Mouse (Mus musculus) adrenal gland, postnatal 10 days (tissue): ENCODE measurements around the gene Phf13. TPM values are rescaled to one million over a fixed set of nuclear protein-coding genes. Genes with fewer than 3 reads are reported as not detected.

ENCODE experiments used
- DNase-seq: peaks from one replicate; pipeline ENCODE4 v3.0.0; 2021; ENCODE audit warnings: mixed read lengths
- total RNA-seq, 2 experiments: library from RNA; stranded (reverse); gene quantifications; 2 replicates each; pipeline ENCODE4 v1.2.3; 2021

Gene Phf13
- total RNA-seq, 2 experiments from 2014 or later, result 16.4 to 17.8 TPM

DNA sequence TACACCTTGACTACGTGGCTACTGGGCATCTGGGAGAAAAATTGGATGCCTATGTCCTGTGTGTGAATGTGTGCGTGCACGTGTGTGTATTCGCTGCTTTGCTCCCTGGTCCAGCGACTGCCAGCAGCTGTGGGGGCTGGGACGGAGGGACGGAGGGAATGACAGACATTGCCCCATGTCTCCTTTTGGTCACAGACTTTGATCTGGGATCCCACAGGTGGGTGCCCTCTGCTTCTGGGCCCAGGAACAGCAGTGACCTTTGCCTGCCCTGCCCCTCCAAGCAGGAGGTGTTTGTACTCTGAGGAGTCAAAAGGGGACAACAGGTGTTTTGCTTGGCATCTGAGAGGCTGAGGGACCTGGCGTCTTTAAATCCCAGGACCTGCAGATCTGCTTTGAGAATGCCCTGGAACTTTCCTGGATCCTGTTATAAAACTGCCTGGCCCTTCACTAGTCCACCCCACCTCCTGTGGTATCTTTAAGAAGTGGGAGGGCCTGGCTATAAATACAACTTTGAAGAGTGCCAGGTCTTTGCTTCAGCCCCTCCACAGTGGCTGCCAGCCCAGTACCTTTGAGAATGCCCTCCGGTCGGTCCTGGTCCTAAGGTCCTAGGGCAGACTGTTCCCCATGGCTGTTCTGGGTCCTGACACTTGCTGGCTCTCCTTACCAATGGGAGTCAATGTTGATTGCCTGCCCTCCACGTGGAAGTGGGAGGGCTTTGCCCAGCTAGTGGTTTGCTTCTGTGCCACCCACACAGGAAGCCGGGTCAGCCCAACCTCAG lies 17.2 kb upstream of the Phf13 start:
- DNase-seq, result no peak

GRCm38 (mm10) chr4:152012109-152012508 lies 16.1 kb upstream of the Phf13 start:
- DNase-seq, result no peak

DNA sequence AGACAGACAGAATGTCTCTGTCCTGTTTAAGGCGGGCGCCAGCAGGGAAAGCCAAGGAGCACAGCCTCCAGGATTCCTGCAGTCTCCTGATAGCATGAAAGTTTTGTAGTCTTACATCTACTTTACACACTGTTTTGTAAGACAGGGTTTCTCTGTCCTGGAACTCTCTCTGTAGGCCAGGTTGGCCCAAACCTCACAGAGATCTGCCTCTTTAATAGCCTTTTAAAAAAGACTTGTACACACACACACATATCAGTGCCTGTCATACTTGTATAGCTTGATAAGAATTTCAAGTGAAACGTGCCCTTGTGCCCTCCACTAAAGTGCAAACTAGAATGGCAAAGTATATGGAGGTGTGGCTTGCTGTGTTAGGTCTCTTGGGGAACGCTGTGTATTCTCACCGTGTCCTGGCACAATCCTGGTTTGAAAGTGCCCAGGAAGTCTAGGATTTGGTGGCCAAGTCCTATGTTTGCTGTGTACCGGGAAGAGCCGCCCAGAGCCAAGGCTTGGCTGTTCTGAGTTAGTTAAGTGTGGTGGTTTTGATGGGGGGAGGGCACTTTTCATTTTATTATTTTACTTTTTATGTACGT lies 15.2 kb upstream of the Phf13 start:
- no peak for DNase-seq

DNA sequence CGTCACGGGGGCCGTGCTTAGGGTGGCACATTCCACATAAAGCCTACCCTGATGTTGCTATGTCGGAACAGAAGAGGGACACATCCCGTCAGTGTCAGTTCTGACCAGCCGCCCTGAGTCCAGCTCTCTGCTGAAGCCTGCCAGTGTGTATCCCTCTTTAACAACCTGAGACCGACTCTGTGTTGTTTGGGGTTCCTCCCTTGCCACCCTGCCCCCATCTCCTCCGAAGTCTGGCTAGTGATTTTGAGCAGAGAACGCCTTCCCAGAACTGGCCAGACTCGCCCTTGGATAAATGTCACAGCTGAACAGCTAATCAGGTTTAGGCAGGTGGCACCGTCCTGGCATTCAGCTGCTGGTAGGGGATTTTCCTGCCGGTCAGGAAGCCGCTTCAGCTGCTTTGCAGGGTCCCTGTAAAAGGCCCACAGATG lies 14.7 kb upstream of the Phf13 start:
- DNase-seq, result peak; percentile 28

- DNase-seq, result peak; percentile 66
These were observed 14.1 kb upstream of the Phf13 start for GRCm38 (mm10) chr4:152010091-152010706.

DNA sequence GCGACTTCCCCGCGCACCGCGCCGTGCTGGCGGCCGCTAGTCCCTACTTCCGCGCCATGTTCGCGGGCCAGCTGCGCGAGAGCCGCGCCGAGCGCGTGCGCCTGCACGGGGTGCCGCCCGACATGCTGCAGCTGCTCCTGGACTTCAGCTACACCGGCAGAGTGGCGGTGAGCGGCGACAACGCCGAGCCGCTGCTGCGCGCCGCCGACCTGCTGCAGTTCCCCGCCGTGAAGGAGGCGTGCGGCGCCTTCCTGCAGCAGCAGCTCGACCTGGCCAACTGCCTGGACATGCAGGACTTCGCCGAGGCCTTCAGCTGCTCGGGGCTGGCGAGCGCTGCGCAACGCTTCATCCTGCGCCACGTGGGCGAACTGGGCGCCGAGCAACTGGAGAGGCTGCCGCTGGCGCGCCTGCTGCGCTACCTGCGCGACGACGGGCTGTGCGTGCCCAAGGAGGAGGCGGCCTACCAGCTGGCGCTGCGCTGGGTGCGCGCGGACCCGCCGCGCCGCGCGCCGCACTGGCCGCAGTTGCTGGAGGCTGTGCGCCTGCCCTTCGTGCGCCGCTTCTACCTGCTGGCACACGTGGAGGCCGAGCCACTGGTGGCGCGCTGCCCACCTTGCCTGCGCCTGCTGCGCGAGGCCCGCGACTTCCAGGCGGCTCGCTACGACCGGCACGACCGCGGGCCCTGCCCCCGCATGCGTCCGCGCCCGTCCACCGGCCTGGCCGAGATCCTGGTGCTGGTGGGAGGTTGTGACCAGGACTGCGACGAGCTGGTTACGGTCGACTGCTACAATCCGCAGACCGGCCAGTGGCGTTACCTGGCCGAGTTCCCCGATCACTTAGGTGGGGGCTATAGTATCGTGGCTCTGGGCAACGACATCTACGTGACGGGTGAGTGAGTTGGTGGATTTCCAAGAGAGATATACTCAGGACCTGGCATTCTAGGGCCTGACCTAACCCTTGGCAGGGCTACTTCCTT lies 13.3 kb upstream of the Phf13 start:
- DNase-seq, result peak; percentile 77

GRCm38 (mm10) chr4:152008622-152009075 lies 12.6 kb upstream of the Phf13 start, which contains the start of gene Klhl21:
TSS of gene Klhl21 (plus strand) at chr4:152008803.
- peak; percentile 97 for DNase-seq

GRCm38 (mm10) chr4:152008148-152008500 lies 12.1 kb upstream of the Phf13 start:
- peak; percentile 27 for DNase-seq

DNA sequence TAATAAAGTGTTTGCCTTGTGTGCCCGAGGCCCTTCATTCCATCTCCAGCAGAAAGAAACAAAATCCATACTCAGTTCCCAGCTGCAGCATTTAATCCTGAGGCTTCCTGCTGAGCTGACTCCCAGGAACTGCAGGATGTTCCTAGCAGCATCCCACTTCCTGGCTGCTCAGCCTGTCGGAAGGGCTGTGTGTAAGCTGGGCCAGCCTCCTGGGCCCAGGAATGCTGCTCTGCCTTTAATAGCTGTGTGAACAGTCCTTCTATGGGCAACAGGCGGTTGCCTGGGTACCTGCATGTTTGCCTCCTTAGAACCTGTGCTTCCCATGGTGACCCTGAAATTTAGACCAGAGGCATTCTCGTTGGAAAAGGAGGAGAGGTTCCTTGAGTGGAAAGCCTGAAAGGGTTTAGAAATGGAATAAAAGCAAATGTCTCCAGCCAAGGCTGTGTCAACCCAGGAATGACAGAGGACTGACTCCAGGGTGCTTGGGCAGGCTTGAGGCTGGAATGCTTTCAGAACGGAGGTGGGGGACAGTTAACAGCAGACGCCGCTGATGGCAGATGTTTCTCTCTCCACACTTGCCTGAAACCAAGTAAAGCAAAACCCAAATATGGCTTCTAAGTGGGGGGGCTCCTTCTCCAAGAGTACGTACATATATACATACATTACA lies 11.6 kb upstream of the Phf13 start:
- DNase-seq, result no peak

DNA sequence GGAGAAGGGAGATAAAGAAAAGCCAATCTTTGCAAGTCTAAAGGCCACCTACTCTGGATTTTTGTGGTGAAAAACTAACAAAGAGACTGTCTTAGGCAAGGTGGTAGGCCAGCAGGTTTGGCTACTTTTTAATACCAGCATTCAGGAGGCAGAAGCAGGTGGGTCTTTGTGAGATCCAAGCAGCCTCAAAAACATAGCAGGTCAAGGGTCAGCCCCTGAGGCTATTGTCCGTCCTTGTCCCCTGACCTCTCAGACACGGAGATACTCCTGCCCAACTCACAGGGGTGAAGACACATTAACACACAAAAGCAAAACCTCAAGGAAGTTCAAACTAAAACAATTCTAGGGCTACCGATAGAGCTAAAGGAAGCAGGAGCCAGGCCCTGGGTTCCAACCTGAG lies 10.8 kb upstream of the Phf13 start:
- DNase-seq, result no peak

DNA sequence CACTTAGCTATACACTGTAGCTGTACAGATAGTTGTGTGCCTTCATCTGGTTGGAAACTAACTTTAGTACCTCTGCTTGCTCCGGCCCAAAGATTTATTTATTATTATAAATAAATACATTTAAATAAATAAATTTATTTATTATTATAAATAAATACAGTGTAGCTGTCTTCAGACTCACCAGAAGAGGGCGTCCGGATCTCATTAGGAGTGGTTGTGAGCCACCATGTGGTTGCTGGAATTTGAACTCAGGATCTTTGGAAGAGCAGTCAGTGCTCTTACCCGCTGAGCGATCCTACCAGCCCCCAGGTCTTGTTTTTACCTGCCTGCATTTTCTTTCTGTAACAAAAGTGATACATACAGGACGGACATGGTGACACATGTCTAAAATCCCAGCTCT lies 10.1 kb upstream of the Phf13 start:
- no peak for DNase-seq

GRCm38 (mm10) chr4:152002063-152002462 lies 6.0 kb upstream of the Phf13 start:
- DNase-seq, result no peak

DNA sequence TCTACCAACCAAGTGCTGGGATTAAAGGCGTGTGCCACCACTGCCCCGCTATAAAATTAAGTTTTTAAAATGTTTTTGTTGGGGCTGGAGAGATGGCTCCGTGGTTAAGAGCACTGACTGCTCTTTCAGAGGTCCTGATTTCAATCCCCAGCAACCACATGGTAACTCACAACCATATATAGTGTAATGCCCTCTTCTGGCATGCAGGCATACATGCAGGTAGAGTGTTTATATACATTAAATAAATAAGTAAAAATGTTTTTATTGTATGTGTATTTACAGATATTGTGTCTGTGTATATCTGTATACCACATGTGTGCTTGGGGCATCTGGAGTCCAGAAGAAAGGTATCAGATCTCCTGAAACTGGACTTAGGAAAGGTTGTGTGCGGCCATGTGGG lies 5.3 kb upstream of the Phf13 start:
- no peak for DNase-seq

DNA sequence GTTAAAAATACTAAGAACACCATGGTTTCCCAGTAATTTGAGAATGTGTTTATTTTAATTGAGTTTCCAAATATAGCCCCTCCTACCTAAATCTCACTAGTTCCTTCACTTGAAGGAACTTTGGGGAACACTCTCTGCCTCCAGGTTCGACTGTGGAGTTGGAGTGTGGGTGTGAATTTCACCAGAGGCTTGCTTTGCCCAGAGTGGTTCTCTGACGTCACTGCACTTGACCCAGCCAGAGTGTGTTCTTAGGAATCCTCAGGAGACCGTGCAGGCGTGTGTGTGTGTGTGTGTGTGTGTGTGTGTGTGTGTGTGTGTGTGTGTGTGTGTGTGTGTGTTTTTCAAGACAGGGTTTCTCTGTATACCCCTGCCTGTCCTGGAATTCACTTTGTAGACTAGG lies 4.8 kb upstream of the Phf13 start:
- DNase-seq, result peak; percentile 32

DNA sequence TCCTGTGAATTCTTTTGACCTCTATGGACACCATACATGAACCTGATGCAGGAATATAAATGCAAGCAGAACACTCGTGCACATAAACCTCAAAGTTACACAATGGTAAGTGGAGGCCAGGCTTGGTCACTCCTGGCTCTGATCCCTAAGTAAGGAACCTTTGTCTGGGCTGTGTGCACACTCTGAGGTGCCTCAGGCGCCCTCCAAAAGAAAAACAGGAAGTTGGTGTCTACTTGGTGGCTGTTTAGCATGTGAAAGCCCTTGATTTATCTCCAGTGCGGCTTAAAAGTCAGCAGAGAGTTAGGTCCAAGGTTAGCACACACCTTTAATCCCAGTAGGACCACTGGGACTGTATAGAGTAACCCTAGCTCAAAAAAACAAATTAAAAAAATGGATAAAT lies 3.4 kb upstream of the Phf13 start:
- no peak for DNase-seq

DNA sequence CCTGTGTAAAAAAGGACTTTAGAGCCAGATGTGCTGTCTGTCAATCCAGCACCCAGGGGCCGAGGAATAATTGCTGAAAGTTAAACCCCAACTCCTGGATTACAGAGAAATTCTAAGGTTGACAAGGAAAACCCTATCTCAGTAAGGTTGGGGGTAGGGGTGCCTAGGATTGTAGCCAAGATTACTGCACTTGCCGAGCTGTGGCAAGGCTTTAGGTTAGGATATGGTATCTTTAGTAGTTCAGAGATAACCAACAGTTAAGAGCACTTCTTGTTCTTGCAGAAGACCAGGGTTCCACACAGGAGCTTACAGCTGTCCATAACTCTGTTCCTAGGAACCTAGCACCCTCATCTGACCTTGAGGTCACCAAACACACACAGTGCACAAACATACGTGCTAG lies 1.6 kb upstream of the Phf13 start:
- no peak for DNase-seq

DNA sequence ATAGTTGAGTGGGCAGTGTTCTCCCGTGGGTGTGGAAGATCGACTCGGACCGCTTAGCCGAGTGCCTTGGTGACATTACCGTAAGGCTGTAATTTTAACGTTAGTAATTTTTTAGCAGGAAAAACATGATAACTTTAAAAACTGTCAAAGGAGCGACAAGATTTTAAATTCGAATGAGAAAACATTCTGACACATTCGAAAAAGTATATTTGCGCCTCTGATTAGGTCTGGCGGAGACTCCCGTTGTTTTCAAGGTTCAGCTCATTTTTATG lies 829 bp upstream of the Phf13 start:
- DNase-seq, result no peak

DNA sequence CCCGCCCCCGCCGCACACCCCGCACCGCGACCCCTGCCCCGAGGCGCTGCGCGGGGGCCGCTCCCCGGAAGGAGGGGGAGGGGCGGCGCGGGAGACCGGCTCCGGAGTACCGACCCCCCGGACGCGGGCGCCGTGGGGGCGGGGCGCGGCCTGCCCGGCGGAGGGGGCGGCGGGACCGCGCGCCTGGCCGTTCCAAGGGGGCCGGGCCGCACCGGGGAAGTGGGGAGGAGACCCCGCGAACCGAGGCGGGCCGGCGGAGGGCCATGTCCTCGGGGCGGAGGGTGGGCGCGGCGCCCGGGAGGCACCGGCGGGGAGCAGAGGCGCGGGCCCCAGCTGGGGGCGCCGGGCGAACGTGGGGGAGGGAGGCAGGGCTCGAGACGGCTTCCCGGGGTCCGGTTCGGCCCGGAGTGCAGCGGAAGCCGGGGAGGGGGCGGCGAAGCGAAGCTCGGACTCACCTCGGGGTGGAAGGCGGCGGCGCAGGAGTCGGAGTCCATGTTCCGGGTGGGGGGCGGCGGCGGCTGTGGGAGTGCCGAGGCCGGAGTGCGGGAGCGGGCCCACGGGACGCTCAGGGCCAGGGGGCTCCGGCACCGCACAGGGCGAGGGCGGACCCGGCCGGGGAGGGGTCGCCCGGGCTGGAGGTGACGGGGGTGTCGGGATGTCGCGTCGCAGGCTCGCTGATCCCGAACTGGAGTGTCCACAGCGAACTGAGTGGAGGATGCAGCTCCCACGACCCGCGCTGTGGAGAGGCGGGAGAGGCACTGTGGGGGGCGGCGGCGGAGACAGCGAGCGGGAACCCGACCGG lies 486 bp downstream of the Phf13 start:
- no peak for DNase-seq

DNA sequence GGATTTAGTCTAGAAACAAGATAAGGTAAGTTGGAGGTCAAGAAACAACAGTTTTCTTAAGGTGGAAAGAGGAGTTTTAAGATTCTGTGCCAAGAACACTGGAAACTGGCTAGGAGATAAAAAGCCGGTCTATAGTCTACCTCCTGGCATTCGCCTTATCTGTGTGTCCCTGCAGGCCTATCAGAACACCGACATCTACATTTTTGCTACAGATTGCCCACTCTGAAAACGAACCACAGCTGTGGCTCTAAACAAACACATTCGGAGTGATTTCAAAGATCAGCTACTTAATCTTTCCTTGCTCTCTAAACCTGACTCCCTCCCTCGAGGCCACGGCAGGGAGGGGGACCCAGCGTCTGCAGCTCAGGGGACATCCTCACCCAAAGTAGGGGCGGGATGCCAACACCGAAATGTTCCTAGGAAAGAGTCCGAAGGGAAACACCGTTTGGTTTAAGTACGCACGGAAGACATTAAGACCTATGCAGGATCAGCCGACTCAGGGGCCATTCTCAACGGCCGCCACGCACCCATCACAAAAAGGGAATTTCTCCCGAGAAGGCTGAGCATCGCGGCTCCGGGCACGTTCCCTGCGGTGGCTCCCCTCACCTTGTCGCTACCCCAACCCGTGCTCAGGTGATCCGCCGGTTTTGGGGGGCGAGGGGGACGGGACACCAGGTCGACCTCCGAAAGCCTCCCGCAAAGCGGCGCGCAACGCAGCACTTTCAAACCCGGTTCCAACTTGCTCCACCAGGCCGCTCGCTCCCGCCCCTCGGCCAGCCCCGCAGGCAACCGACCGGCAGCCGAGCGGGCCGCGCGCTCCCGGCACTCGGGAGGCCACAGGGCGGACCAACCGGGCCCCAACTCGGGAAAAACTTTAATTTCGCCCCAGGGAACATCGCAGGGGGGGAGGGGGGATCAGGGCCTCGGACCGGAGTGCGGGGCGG lies 1.6 kb downstream of the Phf13 start:
- DNase-seq, result peak; percentile 61

GRCm38 (mm10) chr4:151993035-151993434 lies 3.0 kb downstream of the Phf13 start:
- no peak for DNase-seq
